Mouse (Mus musculus): ENCODE data around the gene Pou5f1. TPM values are rescaled to one million over a fixed set of nuclear protein-coding genes. Genes with fewer than 3 reads are reported as not detected.
"Not testable (repeated sequence)": the region's sequence is repeated elsewhere in the genome, so short reads cannot be mapped to it uniquely, and the experiment has no call there.

Gene Pou5f1
- not detected for total RNA-seq (2021)

DNA sequence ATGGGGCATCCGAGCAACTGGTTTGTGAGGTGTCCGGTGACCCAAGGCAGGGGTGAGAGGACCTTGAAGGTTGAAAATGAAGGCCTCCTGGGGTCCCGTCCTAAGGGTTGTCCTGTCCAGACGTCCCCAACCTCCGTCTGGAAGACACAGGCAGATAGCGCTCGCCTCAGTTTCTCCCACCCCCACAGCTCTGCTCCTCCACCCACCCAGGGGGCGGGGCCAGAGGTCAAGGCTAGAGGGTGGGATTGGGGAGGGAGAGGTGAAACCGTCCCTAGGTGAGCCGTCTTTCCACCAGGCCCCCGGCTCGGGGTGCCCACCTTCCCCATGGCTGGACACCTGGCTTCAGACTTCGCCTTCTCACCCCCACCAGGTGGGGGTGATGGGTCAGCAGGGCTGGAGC is at the start of gene Pou5f1:
Gene Pou5f1 (plus strand): TSS at position 243 of the 400 bp plus-strand sequence.
- no peak for DNase-seq

DNA sequence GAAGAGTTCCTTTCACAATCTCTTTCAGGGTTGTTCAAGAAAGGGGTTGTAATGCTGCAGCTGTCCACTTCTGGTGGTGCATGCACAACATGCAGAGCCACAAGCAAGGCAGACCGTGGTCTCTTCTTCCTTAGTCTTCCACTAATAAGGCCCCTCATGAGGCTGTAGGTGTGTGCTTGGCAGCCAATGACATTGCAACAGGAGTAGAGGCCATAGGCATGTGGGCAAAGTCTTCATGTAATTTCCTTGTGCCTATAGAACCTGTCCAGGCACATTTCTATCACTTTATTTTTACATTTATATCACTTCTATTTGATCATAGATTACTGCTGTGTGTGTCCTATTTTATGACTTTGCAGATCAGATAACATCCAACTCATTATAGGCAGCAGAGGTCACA is 47.6 kb upstream of the Pou5f1 start:
- not testable (repeated sequence) for DNase-seq

DNA sequence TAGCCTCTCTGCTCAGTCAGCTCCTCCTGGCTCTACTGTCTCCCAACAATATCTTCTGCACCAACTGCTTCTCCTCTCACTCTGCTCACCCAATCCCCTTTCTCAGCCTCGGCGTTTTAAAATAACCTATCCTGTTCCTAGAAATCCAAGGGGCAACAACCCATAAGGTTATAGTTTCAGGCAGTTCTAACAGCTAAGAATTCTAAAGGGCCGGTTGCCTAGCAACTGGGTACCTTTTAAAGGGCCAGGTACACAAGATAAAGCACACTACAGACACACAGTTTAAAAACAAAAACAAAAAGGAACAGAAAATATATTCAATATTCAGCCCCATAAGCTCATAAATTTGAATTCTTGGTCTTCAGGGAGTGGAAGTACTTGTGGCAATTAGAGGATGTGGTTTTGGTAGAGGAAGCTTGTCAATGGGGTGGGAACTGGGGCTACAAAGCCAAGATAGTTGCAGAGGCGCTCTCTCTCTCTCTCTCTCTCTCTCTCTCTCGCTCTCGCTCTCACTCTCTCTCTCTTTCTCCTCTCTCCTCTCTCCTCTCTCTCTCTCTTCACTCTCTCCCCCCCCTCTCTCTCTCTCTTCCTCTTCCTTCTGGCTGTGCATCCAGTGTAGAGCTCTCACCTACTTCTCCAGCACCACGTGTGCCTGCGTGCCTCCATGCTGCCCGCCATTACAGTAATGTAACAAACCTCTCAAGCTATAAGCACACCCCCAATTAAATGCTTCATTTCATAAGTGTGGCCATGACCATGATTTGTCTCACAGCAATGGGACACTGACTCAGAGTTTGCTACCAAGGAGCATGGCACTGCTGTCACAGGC is 45.1 kb upstream of the Pou5f1 start:
- DNase-seq, result not testable (repeated sequence)

DNA sequence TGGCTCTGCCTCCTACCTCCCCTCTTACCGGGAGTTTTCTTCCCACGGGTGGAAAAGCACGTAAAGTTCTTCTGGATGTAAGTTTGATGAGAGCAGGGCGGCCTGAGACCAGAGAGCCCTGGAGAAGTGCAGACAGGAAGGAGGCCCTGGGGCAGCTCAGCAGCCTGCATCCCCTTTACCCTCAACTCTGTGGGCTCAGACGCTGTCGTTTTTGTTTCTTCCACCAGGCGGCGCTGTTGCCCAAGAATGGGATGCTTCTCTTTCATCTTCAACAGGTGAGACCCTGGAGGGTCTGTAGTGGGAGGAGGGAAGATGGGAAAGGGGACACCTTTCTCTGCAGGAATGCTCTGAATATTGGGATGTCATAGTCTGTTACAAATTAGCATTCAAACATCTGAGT is 40.2 kb upstream of the Pou5f1 start:
- not testable (repeated sequence) for DNase-seq

DNA sequence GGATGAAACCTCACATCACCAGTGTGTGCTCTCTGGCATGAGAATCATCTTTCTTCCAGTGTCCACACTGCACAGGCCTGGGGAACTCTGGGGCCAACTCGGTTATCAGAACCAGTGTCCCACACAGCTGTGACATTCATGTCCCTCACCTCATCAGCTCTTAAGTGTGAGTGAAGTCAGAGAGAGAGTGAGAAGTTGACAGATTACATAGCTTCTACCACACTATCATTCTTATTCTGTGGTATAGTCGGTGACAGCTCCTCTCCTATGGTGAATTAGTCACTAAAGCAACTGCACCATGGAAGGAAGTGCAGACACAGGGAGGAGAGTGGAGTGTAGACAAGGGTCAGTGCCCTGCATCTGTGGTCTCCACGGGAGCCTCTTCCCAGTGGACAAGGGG is 36.9 kb upstream of the Pou5f1 start:
- not testable (repeated sequence) for DNase-seq

DNA sequence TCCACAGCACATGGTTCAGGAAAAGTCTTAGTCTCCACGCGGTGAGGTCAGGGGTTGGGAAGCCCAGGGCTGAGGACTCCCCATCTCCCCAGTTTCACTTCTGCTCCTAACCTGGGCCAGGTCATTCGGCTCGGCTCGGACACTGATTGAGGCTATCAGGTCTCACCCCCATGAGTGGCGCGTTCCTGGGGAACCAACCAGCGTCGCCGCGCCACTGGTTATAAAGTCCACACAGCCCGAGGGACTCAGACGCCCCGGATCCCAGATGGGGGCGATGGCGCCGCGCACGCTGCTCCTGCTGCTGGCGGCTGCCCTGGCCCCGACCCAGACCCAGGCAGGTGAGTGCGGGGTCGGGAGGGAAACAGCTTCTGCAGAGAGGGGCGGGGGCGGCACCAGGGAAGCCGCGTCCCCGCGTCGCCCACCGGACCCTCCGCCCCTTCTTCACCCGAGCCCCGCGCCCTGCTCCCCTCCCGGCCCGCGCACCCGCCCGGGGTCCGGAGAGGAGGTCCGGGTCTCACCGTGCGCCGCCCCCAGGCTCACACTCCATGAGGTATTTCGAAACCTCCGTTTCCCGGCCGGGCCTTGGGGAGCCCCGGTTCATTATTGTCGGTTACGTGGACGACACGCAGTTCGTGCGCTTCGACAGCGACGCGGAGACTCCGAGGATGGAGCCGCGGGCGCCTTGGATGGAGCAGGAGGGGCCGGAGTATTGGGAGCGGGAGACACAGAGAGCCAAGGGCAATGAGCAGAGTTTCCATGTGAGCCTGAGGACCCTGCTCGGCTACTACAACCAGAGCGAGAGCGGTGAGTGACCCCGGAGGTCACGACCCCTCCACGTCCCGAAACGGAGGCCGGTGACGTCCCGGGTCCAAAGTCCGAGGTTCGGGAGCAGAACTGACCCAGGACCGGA is 35.7 kb upstream of the Pou5f1 start, which contains the start of gene H2-Q10:
Gene H2-Q10 (plus strand): TSS at position 248 of the 910 bp plus-strand sequence.
- no peak for DNase-seq

DNA sequence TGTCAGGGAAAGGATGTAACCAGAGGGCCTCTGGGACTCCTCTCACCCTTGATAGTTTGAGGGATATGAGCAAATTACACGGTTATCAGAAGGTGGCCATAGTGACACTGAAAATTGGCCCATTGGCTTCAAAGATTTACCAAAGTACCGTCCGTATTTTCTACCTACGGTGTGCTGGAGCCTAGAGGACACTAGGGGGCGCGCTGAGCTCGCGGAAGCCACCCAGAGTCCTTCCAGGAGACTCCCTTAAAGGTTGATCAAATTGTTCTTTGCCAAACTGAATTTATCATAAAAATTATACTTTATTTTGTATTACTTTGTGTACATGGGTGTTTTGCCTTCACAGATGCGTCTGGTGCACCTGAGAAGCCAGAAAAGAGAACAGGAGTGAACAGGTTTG is 21.8 kb upstream of the Pou5f1 start:
- DNase-seq, result peak; percentile 73

DNA sequence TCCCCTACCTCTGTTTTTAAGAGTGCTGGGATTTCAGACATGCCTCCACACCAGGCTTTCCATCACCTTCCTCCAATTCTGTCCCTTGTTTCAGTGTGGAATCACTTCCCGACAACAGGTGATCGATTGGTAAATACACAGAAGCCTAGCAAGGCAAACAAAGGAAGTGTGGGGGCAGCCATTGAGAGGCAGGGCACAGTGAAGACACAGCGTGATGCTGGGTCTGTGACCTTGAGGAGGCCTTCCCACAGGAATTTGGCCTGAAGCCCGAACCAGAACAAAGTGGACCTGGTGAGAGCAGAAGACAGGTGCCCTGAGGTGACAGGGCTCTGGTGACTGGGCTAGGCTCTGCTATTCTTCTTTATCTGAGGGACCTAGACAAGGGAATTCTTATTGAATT is 20.1 kb upstream of the Pou5f1 start:
- DNase-seq, result peak; percentile 53

DNA sequence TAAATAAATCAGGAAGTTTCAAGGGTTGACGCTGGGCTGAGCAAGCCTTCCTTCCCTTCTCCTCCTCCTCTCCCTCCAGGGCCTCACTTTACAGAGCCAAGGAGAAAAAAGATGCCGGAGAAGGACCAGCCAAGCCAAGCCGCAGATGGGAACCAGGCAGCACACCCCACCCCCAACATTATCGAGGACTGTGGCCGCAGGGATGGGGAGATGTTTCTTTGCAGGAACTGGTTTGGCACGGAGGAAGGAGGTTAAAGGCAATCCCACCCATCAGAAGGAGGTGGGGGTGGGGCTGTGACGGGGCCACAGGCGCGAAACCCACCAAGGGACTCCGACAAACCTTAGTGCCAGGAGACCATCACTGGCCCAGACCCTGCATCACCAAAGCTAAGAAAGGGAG is 19.1 kb upstream of the Pou5f1 start:
- DNase-seq, result no peak

DNA sequence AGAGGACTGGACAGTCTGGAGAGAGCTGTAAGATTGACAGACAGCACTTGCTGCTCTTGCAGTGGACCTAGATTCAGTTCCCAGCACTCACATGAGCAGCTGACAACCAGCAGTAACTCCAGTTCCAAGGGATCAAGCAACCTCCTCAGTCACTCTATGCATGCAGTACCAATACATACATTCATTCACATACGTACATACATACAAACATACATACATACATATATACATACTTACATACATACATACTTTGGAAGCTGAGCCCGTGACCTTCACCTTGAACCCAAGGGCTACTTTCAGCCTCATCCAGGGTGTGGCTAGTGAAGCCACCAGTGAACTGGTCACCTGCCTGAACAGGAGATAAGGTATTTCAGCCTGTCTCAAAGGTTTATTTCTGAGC is 17.8 kb upstream of the Pou5f1 start:
- no peak for DNase-seq

DNA sequence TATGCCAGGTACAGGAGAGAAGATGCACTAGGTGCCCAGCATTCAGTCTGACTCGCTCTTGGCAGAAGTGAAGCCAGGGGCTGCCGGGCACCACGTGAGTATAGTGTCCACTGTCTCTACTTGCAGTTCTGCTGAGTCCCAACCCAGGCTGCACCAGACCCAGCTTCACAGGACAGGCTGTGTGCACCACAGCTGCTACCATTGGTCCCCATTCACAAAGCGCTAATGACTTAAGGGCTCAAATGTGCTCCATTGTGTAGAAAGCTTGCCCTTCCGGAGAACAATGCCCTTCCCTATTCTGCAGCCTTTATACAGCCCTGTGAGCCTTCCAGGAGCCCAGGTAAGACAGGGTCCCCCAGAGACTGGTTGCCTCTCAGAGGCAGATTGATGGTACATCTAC is 15.5 kb upstream of the Pou5f1 start:
- DNase-seq, result no peak

DNA sequence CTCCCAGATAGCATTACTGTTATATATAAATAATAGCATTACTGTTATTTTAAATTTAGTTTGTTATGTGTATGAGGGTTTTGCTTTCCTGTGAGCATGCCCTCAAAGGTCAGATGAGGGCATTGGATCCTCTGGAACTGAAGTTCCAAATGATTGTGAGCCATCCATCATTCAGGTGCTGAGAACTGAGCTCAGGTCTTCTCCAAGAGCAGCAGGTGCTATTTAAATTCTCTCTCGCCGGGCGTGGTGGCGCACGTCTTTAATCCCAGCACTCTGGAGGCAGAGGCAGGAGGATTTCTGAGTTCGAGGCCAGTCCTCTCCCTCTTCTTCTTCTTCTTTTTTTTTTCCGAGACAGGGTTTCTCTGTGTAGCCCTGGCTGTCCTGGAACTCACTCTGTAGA is 8.7 kb upstream of the Pou5f1 start:
- DNase-seq, result no peak

DNA sequence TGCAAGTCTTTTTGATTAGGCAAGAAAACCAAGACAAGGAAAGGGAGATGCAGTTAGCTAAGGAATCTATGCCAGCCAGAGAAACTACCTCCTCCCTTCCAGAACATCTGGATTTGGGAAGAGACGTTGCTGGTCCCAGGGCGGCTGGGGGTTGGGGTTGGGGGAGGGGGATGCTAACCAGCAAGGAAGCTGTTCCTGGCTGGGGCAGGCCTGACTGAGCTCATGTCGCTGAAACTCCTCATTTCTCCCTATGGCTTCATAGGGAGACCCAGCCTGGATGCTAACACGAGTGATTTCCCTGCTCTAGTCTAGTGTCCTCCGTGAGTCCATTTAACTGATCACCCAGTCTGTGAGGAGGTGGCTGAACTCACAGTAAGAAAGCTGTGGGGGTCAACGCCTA is 3.6 kb upstream of the Pou5f1 start:
- no peak for DNase-seq

DNA sequence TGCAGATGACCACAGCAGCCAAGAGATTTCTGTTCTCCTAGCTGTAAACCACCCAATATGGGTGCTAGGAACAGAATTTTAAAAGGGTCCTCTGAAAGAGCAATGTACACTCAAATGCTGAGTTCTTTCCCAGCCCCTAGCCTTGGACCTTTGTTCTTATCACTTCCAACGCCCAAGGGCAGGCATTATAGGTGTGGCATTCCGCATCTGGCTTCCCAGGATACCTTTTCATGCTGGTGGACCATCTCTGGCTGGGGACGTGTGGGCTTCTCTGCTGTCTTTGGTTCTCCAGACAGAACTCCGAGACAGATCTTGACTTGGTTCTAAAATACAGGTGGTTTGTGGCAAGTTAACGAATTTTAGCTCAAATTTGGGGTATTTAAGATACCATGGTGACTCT is 3.1 kb upstream of the Pou5f1 start:
- DNase-seq, result no peak

DNA sequence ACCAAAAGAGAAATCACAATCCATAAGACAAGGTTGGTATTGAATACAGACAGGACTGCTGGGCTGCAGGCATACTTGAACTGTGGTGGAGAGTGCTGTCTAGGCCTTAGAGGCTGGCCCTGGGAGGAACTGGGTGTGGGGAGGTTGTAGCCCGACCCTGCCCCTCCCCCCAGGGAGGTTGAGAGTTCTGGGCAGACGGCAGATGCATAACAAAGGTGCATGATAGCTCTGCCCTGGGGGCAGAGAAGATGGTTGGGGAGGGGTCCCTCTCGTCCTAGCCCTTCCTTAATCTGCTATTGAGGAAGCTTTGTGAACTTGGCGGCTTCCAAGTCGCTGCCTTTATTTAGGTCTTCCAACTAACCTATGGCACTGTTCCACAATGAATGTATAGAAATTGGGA is 2.0 kb upstream of the Pou5f1 start:
- no peak for DNase-seq

DNA sequence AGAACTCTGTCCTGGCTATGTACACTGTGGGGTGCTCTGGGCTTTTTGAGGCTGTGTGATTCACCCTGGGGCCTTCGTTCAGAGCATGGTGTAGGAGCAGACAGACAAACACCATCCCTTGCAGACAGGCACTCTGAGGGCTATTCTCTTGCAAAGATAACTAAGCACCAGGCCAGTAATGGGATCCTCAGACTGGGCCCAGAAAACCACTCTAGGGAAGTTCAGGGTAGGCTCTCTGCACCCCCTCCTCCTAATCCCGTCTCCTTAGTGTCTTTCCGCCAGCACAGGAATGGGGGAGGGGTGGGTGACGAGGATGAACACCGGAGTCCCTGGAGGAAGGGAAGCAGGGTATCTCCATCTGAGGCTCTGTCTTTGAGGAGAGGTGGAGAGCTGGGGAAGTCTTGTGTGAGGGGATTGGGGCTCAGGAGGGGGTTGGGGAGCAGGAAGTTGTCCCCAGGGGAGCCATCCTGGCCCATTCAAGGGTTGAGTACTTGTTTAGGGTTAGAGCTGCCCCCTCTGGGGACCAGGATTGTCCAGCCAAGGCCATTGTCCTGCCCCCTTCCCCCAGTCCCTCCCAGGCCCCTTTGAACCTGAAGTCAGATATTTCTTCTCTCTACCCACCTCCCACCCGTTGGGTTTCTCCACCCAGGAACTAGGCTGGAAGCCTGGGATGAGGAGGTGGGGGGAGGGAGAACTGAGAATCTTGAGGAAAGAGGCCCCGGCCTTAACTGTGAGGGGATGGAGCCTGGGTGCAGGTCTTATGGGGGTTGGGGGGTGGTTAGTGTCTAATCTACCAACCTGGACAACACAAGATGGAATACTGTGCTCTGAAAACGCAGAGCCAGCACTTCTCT is 963 bp upstream of the Pou5f1 start:
- no peak for DNase-seq

DNA sequence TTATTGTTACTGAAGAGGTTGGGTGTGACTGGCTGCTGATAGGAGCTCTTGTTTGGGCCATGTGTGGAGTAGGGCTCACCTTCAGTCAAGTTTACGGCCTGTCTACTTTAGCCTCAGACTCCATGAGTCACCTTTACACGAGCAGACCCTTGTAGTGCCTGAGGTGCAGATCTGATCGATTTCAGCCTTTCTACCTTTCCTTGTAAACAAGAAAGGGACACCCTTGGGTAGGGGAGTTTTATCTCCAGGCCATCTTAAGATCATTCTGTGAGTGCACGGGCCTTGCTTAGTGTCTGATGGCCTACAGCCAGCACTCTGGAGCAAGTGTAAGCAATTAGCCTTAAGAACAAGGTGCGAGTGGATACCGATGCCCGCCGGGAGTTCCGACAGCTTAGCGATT is 1.1 kb downstream of the Pou5f1 start:
- no peak for DNase-seq

DNA sequence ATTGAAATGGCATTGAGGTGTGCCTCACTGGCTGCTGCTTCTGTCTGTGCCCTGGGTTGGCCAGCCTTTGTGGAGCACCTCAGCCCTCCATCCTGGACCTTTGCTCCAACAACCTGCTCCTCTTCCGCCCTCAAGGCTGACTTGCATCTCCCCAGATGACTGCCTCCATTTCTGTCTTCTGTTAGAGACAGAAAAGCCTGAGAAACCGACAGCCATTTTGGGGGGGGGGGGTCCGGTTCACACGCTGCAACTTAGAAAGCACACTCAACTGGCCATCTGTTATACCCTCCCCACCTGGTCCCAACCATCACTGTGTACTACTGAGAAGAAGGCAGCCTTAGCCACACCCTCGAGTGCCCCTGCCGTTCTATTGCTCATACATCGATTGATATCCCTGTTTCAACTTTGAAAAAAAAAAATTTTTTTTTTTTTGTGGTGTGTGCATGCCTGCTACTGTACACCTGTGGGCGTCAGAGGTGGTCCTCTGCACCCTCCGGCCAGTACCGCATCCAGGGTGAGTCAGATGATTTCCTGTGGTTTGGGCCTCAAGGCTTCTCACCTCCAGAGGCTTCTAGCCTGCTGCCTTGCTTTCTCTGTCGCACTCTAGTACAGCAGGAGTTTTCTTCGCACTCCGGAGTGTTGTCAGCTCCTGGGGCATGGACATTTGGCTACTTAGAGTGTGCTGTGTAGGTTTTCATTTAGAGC is 1.9 kb downstream of the Pou5f1 start:
- DNase-seq, result no peak

DNA sequence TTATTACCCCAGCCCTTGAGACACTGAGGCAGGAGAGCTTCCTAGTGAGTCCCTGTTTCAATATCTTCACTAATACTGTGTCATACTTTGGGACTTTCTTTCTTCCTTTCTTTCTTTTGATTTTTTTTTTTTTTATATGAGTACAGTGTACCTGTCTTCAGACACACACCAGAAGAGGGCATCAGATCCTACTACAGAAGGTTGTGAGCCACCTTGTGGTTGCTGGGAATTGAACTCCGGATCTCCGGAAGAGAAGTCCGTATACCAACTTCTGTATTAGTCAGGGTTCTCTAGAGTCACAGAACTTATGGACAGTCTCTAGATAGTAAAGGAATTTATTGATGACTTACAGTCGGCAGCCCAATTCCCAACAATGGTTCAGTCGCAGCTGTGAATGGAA is 2.5 kb downstream of the Pou5f1 start:
- not testable (repeated sequence) for DNase-seq

DNA sequence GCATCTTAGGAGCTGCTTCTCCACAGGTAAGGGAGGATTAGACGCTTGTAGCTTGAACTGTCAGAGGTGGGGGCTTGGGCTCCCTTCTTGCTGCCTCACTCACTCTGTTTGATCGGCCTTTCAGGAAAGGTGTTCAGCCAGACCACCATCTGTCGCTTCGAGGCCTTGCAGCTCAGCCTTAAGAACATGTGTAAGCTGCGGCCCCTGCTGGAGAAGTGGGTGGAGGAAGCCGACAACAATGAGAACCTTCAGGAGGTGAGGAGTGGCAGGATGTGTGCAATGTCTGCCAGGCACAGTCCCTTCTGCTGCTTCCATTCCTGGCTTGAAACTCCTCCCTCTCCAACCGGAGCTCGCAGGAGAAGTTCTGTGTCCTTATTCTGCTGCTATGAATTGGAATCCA is 3.5 kb downstream of the Pou5f1 start:
- peak; percentile 54 for DNase-seq

DNA sequence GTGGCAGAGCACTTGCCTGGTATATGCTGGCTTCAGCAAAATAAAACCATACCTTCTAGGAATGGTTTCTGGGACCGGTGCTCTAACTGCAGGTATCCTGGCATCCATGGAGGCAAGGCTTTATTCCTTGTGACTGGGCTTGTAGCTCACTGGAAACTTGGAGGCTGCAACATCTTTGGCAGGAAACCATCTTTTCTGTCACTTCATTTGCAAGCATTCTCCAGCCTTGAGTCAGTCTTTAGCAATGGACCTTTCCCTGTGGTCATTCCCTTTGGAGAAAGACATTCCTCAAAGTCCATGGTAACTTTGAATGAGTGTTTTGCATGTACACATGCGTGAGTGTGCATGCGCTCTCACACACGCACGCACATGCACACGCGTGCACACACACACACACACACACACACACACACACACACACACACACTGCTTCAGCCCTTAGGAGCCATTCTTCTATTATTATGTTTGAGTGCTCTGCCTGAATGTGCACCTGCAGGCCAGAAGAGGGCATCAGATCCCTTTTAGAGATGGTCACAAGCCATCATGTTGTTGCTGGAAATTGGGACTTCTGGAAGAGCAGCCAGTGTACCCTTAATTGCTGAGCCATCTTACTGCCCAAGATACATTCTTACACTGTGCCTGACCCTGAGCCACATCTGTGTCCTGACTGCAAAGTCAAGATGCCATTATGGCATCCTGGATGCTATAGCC is 7.3 kb downstream of the Pou5f1 start:
- DNase-seq, result no peak

Data from heart, postnatal 4 days (tissue).